Mouse (Mus musculus): ENCODE data around the gene Vmn2r19. TPM values are rescaled to one million over a fixed set of nuclear protein-coding genes. Genes with fewer than 3 reads are reported as not detected.

The Vmn2r19 gene
- not detected in 2 replicates for polyA plus RNA-seq (2012; rRNA removed)

DNA sequence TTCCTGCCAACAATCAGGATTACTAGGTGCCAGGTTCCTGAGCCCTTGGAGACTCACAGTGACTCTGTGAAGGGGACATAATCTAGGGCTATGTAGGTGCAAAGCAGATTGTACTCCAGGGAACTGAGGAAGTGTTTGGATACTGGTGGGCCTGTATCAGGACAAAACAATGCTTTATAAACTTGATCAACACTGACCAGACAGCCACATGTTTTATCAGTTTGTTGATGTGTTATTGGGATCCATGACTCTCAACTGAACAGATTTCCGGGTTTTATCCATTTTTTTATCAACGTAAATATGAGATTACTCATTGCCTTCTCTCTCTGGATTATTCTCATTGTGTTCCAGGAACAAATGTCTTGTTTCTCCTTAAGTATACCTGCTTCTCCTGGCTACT is at the start of gene Vmn2r19:
Vmn2r19 (plus strand) TSS at position 301 of the 400 bp plus-strand sequence.

DNA sequence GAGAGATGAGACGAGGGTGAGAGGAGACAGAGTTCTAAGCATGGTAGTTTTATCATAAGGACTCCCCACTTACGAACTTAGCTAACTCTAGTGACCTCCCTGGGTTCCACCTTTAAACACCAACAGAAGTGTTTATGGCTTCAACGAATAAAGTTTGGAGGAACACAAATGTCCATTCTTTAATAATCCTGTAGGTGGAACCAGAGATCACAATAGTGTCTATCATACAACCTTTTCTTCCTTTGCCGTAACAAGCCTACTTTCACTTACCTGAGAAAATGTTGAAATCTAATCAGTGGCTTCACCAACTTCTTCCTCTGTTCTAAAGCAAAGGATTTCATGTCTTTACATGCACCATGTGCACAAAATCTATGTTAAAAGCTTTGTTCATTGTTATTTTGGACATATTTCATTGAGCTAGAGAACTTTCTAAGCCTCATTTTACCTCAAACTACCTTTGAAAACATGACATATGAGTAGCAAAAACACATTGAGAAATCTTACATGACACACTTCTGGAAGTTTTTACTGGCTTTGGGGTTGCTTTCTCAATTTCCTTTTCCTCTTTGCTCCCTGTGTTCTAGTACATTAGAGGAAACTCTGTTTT is 46.5 kb upstream of the Vmn2r19 start, which contains the start of gene Clec4d:
Clec4d (plus strand) TSS at position 557 of the 607 bp plus-strand sequence.

DNA sequence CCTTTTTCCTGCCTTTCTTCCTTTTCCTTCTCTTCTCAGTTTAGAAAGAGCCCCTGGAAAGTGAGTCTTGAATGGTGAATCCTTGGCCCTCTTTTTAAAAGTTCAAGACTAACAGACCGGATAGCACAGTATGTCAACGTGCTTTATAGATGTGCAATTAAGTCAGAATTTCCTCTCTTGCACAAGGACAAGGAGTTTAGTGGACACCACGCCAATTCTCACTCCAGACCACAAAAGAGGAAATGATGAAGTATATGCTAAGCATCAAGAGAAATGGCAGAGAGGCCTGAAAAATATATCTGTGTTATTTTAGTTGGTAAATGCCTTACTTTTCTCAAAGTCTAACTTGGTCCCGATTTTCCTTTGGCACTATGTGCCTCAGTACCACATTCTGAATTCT is 18.4 kb upstream of the Vmn2r19 start, which contains the start of gene Clec4e:
Clec4e (minus strand) TSS at position 118 of the 400 bp plus-strand sequence.

Other genes starting within 250 kb of the Vmn2r19 start
- gene Clec4a2, start 201.9 kb upstream of the Vmn2r19 start, polyA plus RNA-seq (2012; rRNA removed) = 0.66 and 0.95 TPM in 2 replicates
- not detected in 2 replicates for gene Clec4b2, start 135.4 kb upstream of the Vmn2r19 start, polyA plus RNA-seq (2012; rRNA removed)
- gene Clec4n, start 78.5 kb upstream of the Vmn2r19 start, polyA plus RNA-seq (2012; rRNA removed) = 0.29 and 0.48 TPM in 2 replicates
- 0.12 and 0.17 TPM in 2 replicates for gene Clec4d, start 46.2 kb upstream of the Vmn2r19 start, polyA plus RNA-seq (2012; rRNA removed)
- 0.08 TPM in 1 of 2 replicates, not detected in the other for gene Clec4e, start 18.5 kb upstream of the Vmn2r19 start, polyA plus RNA-seq (2012; rRNA removed)
- gene Vmn2r20, start 109.8 kb downstream of the Vmn2r19 start, polyA plus RNA-seq (2012; rRNA removed) = not detected in 2 replicates
- gene Vmn2r21, start 225.1 kb downstream of the Vmn2r19 start, polyA plus RNA-seq (2012; rRNA removed) = not detected in 2 replicates

Measured in central nervous system, embryonic 18 days (tissue).